Mouse (Mus musculus) MEL (cell line): ENCODE results near the gene Fndc8. TPM values are rescaled to one million over a fixed set of nuclear protein-coding genes. Genes with fewer than 3 reads are reported as not detected.

Experiments used
- DNase-seq: peaks from one replicate; pipeline ENCODE4 v3.0.0; 2011; ENCODE audit warnings: low read depth, low spot score
- H3K27ac ChIP-seq: 2 replicates; pipeline ENCODE4 v1.5.1; 2012; ENCODE audit warnings: low read depth, mild to moderate bottlenecking, control low read depth, low read length, moderate library complexity; ENCODE audit not compliant: control insufficient read depth
- H3K27me3 ChIP-seq, 2 experiments: fragments of 150-350 bp in 1 of 2; sonication (generic) in 1 of 2; 2 replicates each; pipeline ENCODE4 v1.6.1; 2012; ENCODE audit warnings: low read length in 2 of 2, mild to moderate bottlenecking in 2 of 2, improper control_type of control experiment in 1 of 2, moderate library complexity in 1 of 2; ENCODE audit not compliant: insufficient read depth in 2 of 2, control insufficient read depth in 1 of 2
- H3K36me3 ChIP-seq, 2 experiments: 2 replicates each; pipeline ENCODE4 v1.6.1; 2012 to 2014; ENCODE audit warnings: low read length in 2 of 2, improper control_type of control experiment in 1 of 2, inconsistent platforms in 1 of 2, mild to moderate bottlenecking in 1 of 2; ENCODE audit not compliant: insufficient read depth in 2 of 2, control insufficient read depth in 1 of 2
- H3K4me1 ChIP-seq, 2 experiments: fragments of 150-350 bp in 1 of 2; sonication (generic) in 1 of 2; 2 replicates each; pipeline ENCODE4 v1.6.1; 2012; ENCODE audit warnings: low read length in 2 of 2, improper control_type of control experiment in 1 of 2, mild to moderate bottlenecking in 1 of 2; ENCODE audit not compliant: insufficient read depth in 2 of 2, control insufficient read depth in 1 of 2
- H3K4me3 ChIP-seq, 2 experiments: fragments of 150-350 bp in 1 of 2; sonication (generic) in 1 of 2; 2 replicates each; pipeline ENCODE4 v1.5.1; 2012; ENCODE audit warnings: low read depth in 2 of 2, low read length in 2 of 2, mild to moderate bottlenecking in 2 of 2, moderate library complexity in 2 of 2, control low read depth in 1 of 2, improper control_type of control experiment in 1 of 2; ENCODE audit not compliant: control insufficient read depth in 1 of 2, insufficient read depth in 1 of 2
- H3K79me2 ChIP-seq: 2 replicates; pipeline ENCODE4 v1.6.1; 2012; ENCODE audit warnings: mild to moderate bottlenecking, low read length, moderate library complexity; ENCODE audit not compliant: control insufficient read depth, poor library complexity, insufficient read depth
- H3K9ac ChIP-seq: 2 replicates; pipeline ENCODE4 v1.6.1; 2012; ENCODE audit warnings: low read depth, mild to moderate bottlenecking, control low read depth, low read length, moderate library complexity; ENCODE audit not compliant: control insufficient read depth, poor library complexity, severe bottlenecking
- H3K9me3 ChIP-seq: fragments of 150-350 bp; sonication (generic); replicated peaks from 2 replicates; pipeline ENCODE4 v1.6.1; 2012; ENCODE audit warnings: mild to moderate bottlenecking, low read length, improper control_type of control experiment, moderate library complexity; ENCODE audit not compliant: insufficient read depth
- BHLHE40 ChIP-seq: IDR thresholded peaks from 2 replicates; pipeline ENCODE4 v1.6.1; 2012; ENCODE audit warnings: low read depth, mild to moderate bottlenecking, inconsistent platforms, low read length, improper control_type of control experiment, borderline replicate concordance
- CHD1 ChIP-seq: IDR thresholded peaks from 2 replicates; pipeline ENCODE4 v1.6.1; 2012; ENCODE audit warnings: low read depth, mild to moderate bottlenecking, inconsistent platforms, low read length, improper control_type of control experiment
- CHD2 ChIP-seq: IDR thresholded peaks from 2 replicates; pipeline ENCODE4 v1.6.1; 2011; ENCODE audit warnings: low read length, improper control_type of control experiment
- CTCF ChIP-seq, 3 experiments: IDR thresholded peaks in 2 of 3; conservative IDR thresholded peaks in 1 of 3; 2 replicates each; pipeline ENCODE4 v1.5.1; 2011 to 2012; ENCODE audit warnings: low read length in 3 of 3, low read depth in 2 of 3, mild to moderate bottlenecking in 2 of 3, improper control_type of control experiment in 1 of 3, inconsistent platforms in 1 of 3, mixed read lengths in 1 of 3, moderate library complexity in 1 of 3; ENCODE audit not compliant: control insufficient read depth in 1 of 3, insufficient read depth in 1 of 3, poor library complexity in 1 of 3, severe bottlenecking in 1 of 3
- E2F4 ChIP-seq: IDR thresholded peaks from 2 replicates; pipeline ENCODE4 v1.6.1; 2011; ENCODE audit warnings: low read depth, low read length, improper control_type of control experiment, borderline replicate concordance
- ELF1 ChIP-seq: IDR thresholded peaks from 2 replicates; pipeline ENCODE4 v1.6.1; 2014; ENCODE audit warnings: low read depth, mild to moderate bottlenecking, inconsistent platforms, low read length, improper control_type of control experiment, moderate library complexity
- EP300 ChIP-seq, 2 experiments: IDR thresholded peaks; 2 replicates each; pipeline ENCODE4 v1.6.1; 2011; ENCODE audit warnings: improper control_type of control experiment in 2 of 2, low read length in 2 of 2, low read depth in 1 of 2, mild to moderate bottlenecking in 1 of 2
- ETS1 ChIP-seq: IDR thresholded peaks from 2 replicates; pipeline ENCODE4 v1.6.1; 2012; ENCODE audit warnings: low read depth, mild to moderate bottlenecking, inconsistent platforms, low read length, improper control_type of control experiment, moderate library complexity
- GABPA ChIP-seq: IDR thresholded peaks from 2 replicates; pipeline ENCODE4 v1.6.1; 2012; ENCODE audit warnings: low read depth, mild to moderate bottlenecking, inconsistent platforms, low read length, improper control_type of control experiment, moderate library complexity
- GATA1 ChIP-seq: IDR thresholded peaks from 2 replicates; pipeline ENCODE4 v1.6.1; 2011; ENCODE audit warnings: low read depth, low read length, improper control_type of control experiment
- HCFC1 ChIP-seq: IDR thresholded peaks from 2 replicates; pipeline ENCODE4 v1.6.1; 2012; ENCODE audit warnings: low read depth, mild to moderate bottlenecking, inconsistent platforms, low read length, improper control_type of control experiment, moderate library complexity
- JUND ChIP-seq: IDR thresholded peaks from 2 replicates; pipeline ENCODE4 v1.6.1; 2011; ENCODE audit warnings: low read depth, mild to moderate bottlenecking, improper control_type of control experiment, low read length
- KAT2A ChIP-seq: conservative IDR thresholded peaks from 2 replicates; pipeline ENCODE4 v1.6.1; 2012; ENCODE audit warnings: low read depth, low read length, improper control_type of control experiment, inconsistent platforms
- MAFK ChIP-seq: IDR thresholded peaks from 2 replicates; pipeline ENCODE4 v1.6.1; 2011; ENCODE audit warnings: low read depth, mild to moderate bottlenecking, low read length, improper control_type of control experiment, borderline replicate concordance
- MAX ChIP-seq: IDR thresholded peaks from 2 replicates; pipeline ENCODE4 v1.6.1; 2011; ENCODE audit warnings: low read length, improper control_type of control experiment
- MAZ ChIP-seq: IDR thresholded peaks from 2 replicates; pipeline ENCODE4 v1.6.1; 2012; ENCODE audit warnings: low read depth, mild to moderate bottlenecking, inconsistent platforms, low read length, improper control_type of control experiment
- MXI1 ChIP-seq: IDR thresholded peaks from 2 replicates; pipeline ENCODE4 v1.6.1; 2011; ENCODE audit warnings: mild to moderate bottlenecking, low read depth, low read length, improper control_type of control experiment
- MYB ChIP-seq: IDR thresholded peaks from 2 replicates; pipeline ENCODE4 v1.6.1; 2011; ENCODE audit warnings: mild to moderate bottlenecking, low read depth, low read length, improper control_type of control experiment
- MYC ChIP-seq: IDR thresholded peaks from 2 replicates; pipeline ENCODE4 v1.6.1; 2011; ENCODE audit warnings: low read depth, mild to moderate bottlenecking, low read length, improper control_type of control experiment, moderate library complexity
- NELFE ChIP-seq: IDR thresholded peaks from 2 replicates; pipeline ENCODE4 v1.6.1; 2011; ENCODE audit warnings: low read depth, low read length, improper control_type of control experiment
- NRF1 ChIP-seq: IDR thresholded peaks from 2 replicates; pipeline ENCODE4 v1.6.1; 2014; ENCODE audit warnings: low read depth, mild to moderate bottlenecking, inconsistent platforms, low read length, improper control_type of control experiment, moderate library complexity; ENCODE audit not compliant: poor library complexity, insufficient read depth, severe bottlenecking
- POLR2A ChIP-seq, 2 experiments: IDR thresholded peaks; 2 replicates each; pipeline ENCODE4 v1.6.1; 2011 to 2012; ENCODE audit warnings: low read length in 2 of 2, mild to moderate bottlenecking in 2 of 2, control low read depth in 1 of 2, improper control_type of control experiment in 1 of 2, low read depth in 1 of 2, moderate library complexity in 1 of 2; ENCODE audit not compliant: control insufficient read depth in 1 of 2, insufficient read depth in 1 of 2, poor library complexity in 1 of 2
- POLR2AphosphoS2 ChIP-seq: IDR thresholded peaks from 2 replicates; pipeline ENCODE4 v1.6.1; 2011; ENCODE audit warnings: low read length, improper control_type of control experiment
- POLR2AphosphoS5 ChIP-seq: IDR thresholded peaks from 2 replicates; pipeline ENCODE4 v1.6.1; 2012; ENCODE audit warnings: low read depth, borderline replicate concordance, mild to moderate bottlenecking, inconsistent platforms, low read length, moderate library complexity, mixed read lengths
- RAD21 ChIP-seq: IDR thresholded peaks from 2 replicates; pipeline ENCODE4 v1.6.1; 2011; ENCODE audit warnings: mild to moderate bottlenecking, low read depth, low read length, improper control_type of control experiment
- RCOR1 ChIP-seq: IDR thresholded peaks from 2 replicates; pipeline ENCODE4 v1.6.1; 2012; ENCODE audit warnings: low read depth, mild to moderate bottlenecking, inconsistent platforms, low read length, improper control_type of control experiment
- SIN3A ChIP-seq: IDR thresholded peaks from 2 replicates; pipeline ENCODE4 v1.6.1; 2012; ENCODE audit warnings: low read length, improper control_type of control experiment, inconsistent platforms
- SMC3 ChIP-seq: IDR thresholded peaks from 2 replicates; pipeline ENCODE4 v1.6.1; 2011; ENCODE audit warnings: low read depth, low read length, improper control_type of control experiment
- TAL1 ChIP-seq: IDR thresholded peaks from 2 replicates; pipeline ENCODE4 v1.6.1; 2012; ENCODE audit warnings: mild to moderate bottlenecking, inconsistent platforms, low read length, moderate library complexity, mixed read lengths
- TBP ChIP-seq: IDR thresholded peaks from 2 replicates; pipeline ENCODE4 v1.8.0; 2011; ENCODE audit warnings: low read depth, low read length, improper control_type of control experiment
- TCF12 ChIP-seq: IDR thresholded peaks from 2 replicates; pipeline ENCODE4 v1.6.1; 2014; ENCODE audit warnings: low read depth, mild to moderate bottlenecking, inconsistent platforms, low read length, improper control_type of control experiment, moderate library complexity
- UBTF ChIP-seq: IDR thresholded peaks from 2 replicates; pipeline ENCODE4 v1.6.1; 2012; ENCODE audit warnings: low read depth, mild to moderate bottlenecking, inconsistent platforms, low read length, improper control_type of control experiment, moderate library complexity, borderline replicate concordance; ENCODE audit not compliant: insufficient read depth
- USF1 ChIP-seq: IDR thresholded peaks from 2 replicates; pipeline ENCODE4 v1.6.1; 2014; ENCODE audit warnings: low read depth, mild to moderate bottlenecking, inconsistent platforms, low read length, improper control_type of control experiment, moderate library complexity
- USF2 ChIP-seq, 2 experiments: IDR thresholded peaks; 2 replicates each; pipeline ENCODE4 v1.6.1; 2011 to 2012; ENCODE audit warnings: improper control_type of control experiment in 2 of 2, low read length in 2 of 2, borderline replicate concordance in 1 of 2, inconsistent platforms in 1 of 2, low read depth in 1 of 2, mild to moderate bottlenecking in 1 of 2; ENCODE audit not compliant: insufficient read depth in 1 of 2
- ZC3H11A ChIP-seq: IDR thresholded peaks from 2 replicates; pipeline ENCODE4 v1.6.1; 2012; ENCODE audit warnings: low read depth, mild to moderate bottlenecking, inconsistent platforms, low read length, improper control_type of control experiment
- ZKSCAN1 ChIP-seq: IDR thresholded peaks from 2 replicates; pipeline ENCODE4 v1.6.1; 2012; ENCODE audit warnings: low read depth, mild to moderate bottlenecking, inconsistent platforms, low read length, improper control_type of control experiment, moderate library complexity
- ZMIZ1 ChIP-seq: IDR thresholded peaks from 2 replicates; pipeline ENCODE4 v1.6.1; 2012; ENCODE audit warnings: low read depth, mild to moderate bottlenecking, inconsistent platforms, low read length, improper control_type of control experiment, moderate library complexity
- ZNF384 ChIP-seq: IDR thresholded peaks from 2 replicates; pipeline ENCODE4 v1.6.1; 2012; ENCODE audit warnings: low read depth, mild to moderate bottlenecking, inconsistent platforms, low read length, improper control_type of control experiment
- polyA plus RNA-seq, 2 experiments: library from polyadenylated mRNA; stranded (reverse) in 1 of 2; unstranded in 1 of 2; fragments of >175 nt in 1 of 2; fragments of >200 nt in 1 of 2; gene quantifications; 2 replicates each; pipeline versions ENCODE4 v1.2.1 to v1.2.4; 2012; ENCODE audit warnings: low replicate concordance in 2 of 2, low read depth in 1 of 2; ENCODE audit not compliant: insufficient read length in 2 of 2, insufficient read depth in 1 of 2, missing spikeins in 1 of 2
- total RNA-seq: library from RNA; depleted of rRNA; stranded (reverse); fragments of 300-350 nt; gene quantifications from 2 replicates; pipeline ENCODE4 v1.2.3, GENCODE M21; 2012

Fndc8 gene
- total and polyA plus RNA-seq, 3 experiments, result 0.15 to 0.72 TPM; not detected in 1

DNA sequence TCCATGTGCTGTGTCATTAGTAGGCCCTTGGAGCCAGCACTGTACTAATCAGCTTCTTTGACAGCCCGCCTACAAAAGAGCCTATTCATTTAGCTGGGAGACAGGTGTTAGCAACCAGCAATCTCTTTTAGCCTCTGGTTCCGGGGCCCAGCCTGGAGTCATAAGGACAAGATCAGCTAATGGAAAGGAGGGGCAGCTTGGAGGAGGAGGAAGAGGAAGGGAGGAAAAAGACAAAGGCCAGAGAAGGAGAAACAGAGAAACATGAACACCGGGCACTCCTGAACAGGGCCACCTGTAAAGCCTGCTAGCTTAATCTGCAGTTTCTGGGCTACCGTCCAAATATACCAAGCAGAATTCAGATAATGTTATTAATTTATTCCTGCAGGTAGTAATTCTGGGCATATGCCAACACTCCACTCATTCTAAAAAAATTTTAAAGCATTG lies 28.4 kb upstream of the Fndc8 start:
- peaks cover 0 to 36% of the 10 kb centered on the region in 2 experiments; a peak in 2 of 4 replicates for H3K36me3 ChIP-seq
- peaks cover 2% of the 10 kb centered on the region; the same call in 1 of the 2 replicates for H3K79me2 ChIP-seq
- no peaks in the 10 kb centered on the region for H3K27me3 ChIP-seq
- no peak overlapping the region for H3K4me3 ChIP-seq
- H3K27ac ChIP-seq, result no peak overlapping the region
- peak; percentile 48 for DNase-seq
- no peak overlapping the region for H3K9ac ChIP-seq
- peaks cover 21 to 36% of the 10 kb centered on the region in 2 experiments for H3K4me1 ChIP-seq
- no peaks in the 10 kb centered on the region for H3K9me3 ChIP-seq
- TF ChIP-seq RAD21, result no peak
- TF ChIP-seq CHD2, result no peak
- TF ChIP-seq MAX, result no peak
- no peak for TF ChIP-seq KAT2A
- TF ChIP-seq NELFE, result no peak
- TF ChIP-seq BHLHE40, result no peak
- no peak for TF ChIP-seq MAZ
- TF ChIP-seq MXI1, result peak; percentile 18; the same call in 1 of the 2 replicates
- no peak for TF ChIP-seq POLR2A (IDR thresholded peaks at IDR 0.05; ENCODE audit: control insufficient read depth in 1 of 2, insufficient read depth in 1 of 2, low read depth in 1 of 2, low read length in 2 of 2, poor library complexity in 1 of 2)
- no peak for TF ChIP-seq TAL1
- TF ChIP-seq UBTF, result no peak
- 0 out of 2 replicates have a peak, but pooled peaks have one; percentile 27 for TF ChIP-seq TCF12
- no peak for TF ChIP-seq SMC3
- TF ChIP-seq RCOR1, result 0 out of 2 replicates have a peak, but pooled peaks have one; percentile 28
- no peak for TF ChIP-seq ELF1
- no peak for TF ChIP-seq USF1
- TF ChIP-seq ZKSCAN1, result no peak
- TF ChIP-seq MYB, result no peak
- TF ChIP-seq EP300 (IDR thresholded peaks at IDR 0.05; ENCODE audit: low read depth in 1 of 2, low read length in 2 of 2), result peak in 1 of 2 experiments; percentile 64; a peak in 2 of 4 replicates
- no peak; the same call in 1 of the 2 replicates for TF ChIP-seq GATA1
- peak; percentile 36 for TF ChIP-seq ZNF384
- no peak for TF ChIP-seq ZC3H11A
- TF ChIP-seq MYC, result no peak
- TF ChIP-seq POLR2AphosphoS5, result no peak
- TF ChIP-seq USF2 (IDR thresholded peaks at IDR 0.05; ENCODE audit: borderline replicate concordance in 1 of 2, insufficient read depth in 1 of 2, low read depth in 1 of 2, low read length in 2 of 2), result no peak
- no peak for TF ChIP-seq HCFC1
- TF ChIP-seq E2F4, result no peak
- no peak for TF ChIP-seq JUND
- no peak; the same call in 1 of the 2 replicates for TF ChIP-seq SIN3A
- TF ChIP-seq CTCF (IDR thresholded peaks at IDR 0.05 in 2 of 3, conservative IDR thresholded peaks at IDR 0.05 in 1 of 3; ENCODE audit: control insufficient read depth in 1 of 3, insufficient read depth in 1 of 3, low read depth in 2 of 3, low read length in 3 of 3, poor library complexity in 1 of 3, severe bottlenecking in 1 of 3), result no peak
- TF ChIP-seq ETS1, result no peak
- TF ChIP-seq NRF1, result no peak
- no peak for TF ChIP-seq CHD1
- no peak for TF ChIP-seq ZMIZ1
- no peak for TF ChIP-seq POLR2AphosphoS2
- TF ChIP-seq GABPA, result no peak
- TF ChIP-seq TBP, result no peak
- TF ChIP-seq MAFK, result no peak
